Mouse (Mus musculus) MEL (cell line): ENCODE results near the gene Tmem165. TPM values are rescaled to one million over a fixed set of nuclear protein-coding genes. Genes with fewer than 3 reads are reported as not detected.

ENCODE experiments used
- DNase-seq: peaks from one replicate; pipeline ENCODE4 v3.0.0; 2011; ENCODE audit warnings: low read depth, low spot score
- H3K27ac ChIP-seq: 2 replicates; pipeline ENCODE4 v1.5.1; 2012; ENCODE audit warnings: low read depth, mild to moderate bottlenecking, control low read depth, low read length, moderate library complexity; ENCODE audit not compliant: control insufficient read depth
- H3K27me3 ChIP-seq, 2 experiments: fragments of 150-350 bp in 1 of 2; sonication (generic) in 1 of 2; 2 replicates each; pipeline ENCODE4 v1.6.1; 2012; ENCODE audit warnings: low read length in 2 of 2, mild to moderate bottlenecking in 2 of 2, improper control_type of control experiment in 1 of 2, moderate library complexity in 1 of 2; ENCODE audit not compliant: insufficient read depth in 2 of 2, control insufficient read depth in 1 of 2
- H3K36me3 ChIP-seq, 2 experiments: 2 replicates each; pipeline ENCODE4 v1.6.1; 2012 to 2014; ENCODE audit warnings: low read length in 2 of 2, improper control_type of control experiment in 1 of 2, inconsistent platforms in 1 of 2, mild to moderate bottlenecking in 1 of 2; ENCODE audit not compliant: insufficient read depth in 2 of 2, control insufficient read depth in 1 of 2
- H3K4me1 ChIP-seq, 2 experiments: fragments of 150-350 bp in 1 of 2; sonication (generic) in 1 of 2; 2 replicates each; pipeline ENCODE4 v1.6.1; 2012; ENCODE audit warnings: low read length in 2 of 2, improper control_type of control experiment in 1 of 2, mild to moderate bottlenecking in 1 of 2; ENCODE audit not compliant: insufficient read depth in 2 of 2, control insufficient read depth in 1 of 2
- H3K4me3 ChIP-seq, 2 experiments: fragments of 150-350 bp in 1 of 2; sonication (generic) in 1 of 2; 2 replicates each; pipeline ENCODE4 v1.5.1; 2012; ENCODE audit warnings: low read depth in 2 of 2, low read length in 2 of 2, mild to moderate bottlenecking in 2 of 2, moderate library complexity in 2 of 2, control low read depth in 1 of 2, improper control_type of control experiment in 1 of 2; ENCODE audit not compliant: control insufficient read depth in 1 of 2, insufficient read depth in 1 of 2
- H3K79me2 ChIP-seq: 2 replicates; pipeline ENCODE4 v1.6.1; 2012; ENCODE audit warnings: mild to moderate bottlenecking, low read length, moderate library complexity; ENCODE audit not compliant: control insufficient read depth, poor library complexity, insufficient read depth
- H3K9ac ChIP-seq: 2 replicates; pipeline ENCODE4 v1.6.1; 2012; ENCODE audit warnings: low read depth, mild to moderate bottlenecking, control low read depth, low read length, moderate library complexity; ENCODE audit not compliant: control insufficient read depth, poor library complexity, severe bottlenecking
- H3K9me3 ChIP-seq: fragments of 150-350 bp; sonication (generic); replicated peaks from 2 replicates; pipeline ENCODE4 v1.6.1; 2012; ENCODE audit warnings: mild to moderate bottlenecking, low read length, improper control_type of control experiment, moderate library complexity; ENCODE audit not compliant: insufficient read depth
- BHLHE40 ChIP-seq: IDR thresholded peaks from 2 replicates; pipeline ENCODE4 v1.6.1; 2012; ENCODE audit warnings: low read depth, mild to moderate bottlenecking, inconsistent platforms, low read length, improper control_type of control experiment, borderline replicate concordance
- CHD1 ChIP-seq: IDR thresholded peaks from 2 replicates; pipeline ENCODE4 v1.6.1; 2012; ENCODE audit warnings: low read depth, mild to moderate bottlenecking, inconsistent platforms, low read length, improper control_type of control experiment
- CHD2 ChIP-seq: IDR thresholded peaks from 2 replicates; pipeline ENCODE4 v1.6.1; 2011; ENCODE audit warnings: low read length, improper control_type of control experiment
- GABPA ChIP-seq: IDR thresholded peaks from 2 replicates; pipeline ENCODE4 v1.6.1; 2012; ENCODE audit warnings: low read depth, mild to moderate bottlenecking, inconsistent platforms, low read length, improper control_type of control experiment, moderate library complexity
- MAFK ChIP-seq: IDR thresholded peaks from 2 replicates; pipeline ENCODE4 v1.6.1; 2011; ENCODE audit warnings: low read depth, mild to moderate bottlenecking, low read length, improper control_type of control experiment, borderline replicate concordance
- MAZ ChIP-seq: IDR thresholded peaks from 2 replicates; pipeline ENCODE4 v1.6.1; 2012; ENCODE audit warnings: low read depth, mild to moderate bottlenecking, inconsistent platforms, low read length, improper control_type of control experiment
- MEF2A ChIP-seq: IDR thresholded peaks from 2 replicates; pipeline ENCODE4 v1.6.1; 2014; ENCODE audit warnings: low read depth, mild to moderate bottlenecking, inconsistent platforms, low read length, improper control_type of control experiment; ENCODE audit not compliant: poor library complexity, insufficient replicate concordance, severe bottlenecking; ENCODE audit errors: extremely low read depth
- MXI1 ChIP-seq: IDR thresholded peaks from 2 replicates; pipeline ENCODE4 v1.6.1; 2011; ENCODE audit warnings: mild to moderate bottlenecking, low read depth, low read length, improper control_type of control experiment
- MYB ChIP-seq: IDR thresholded peaks from 2 replicates; pipeline ENCODE4 v1.6.1; 2011; ENCODE audit warnings: mild to moderate bottlenecking, low read depth, low read length, improper control_type of control experiment
- MYC ChIP-seq: IDR thresholded peaks from 2 replicates; pipeline ENCODE4 v1.6.1; 2011; ENCODE audit warnings: low read depth, mild to moderate bottlenecking, low read length, improper control_type of control experiment, moderate library complexity
- NRF1 ChIP-seq: IDR thresholded peaks from 2 replicates; pipeline ENCODE4 v1.6.1; 2014; ENCODE audit warnings: low read depth, mild to moderate bottlenecking, inconsistent platforms, low read length, improper control_type of control experiment, moderate library complexity; ENCODE audit not compliant: poor library complexity, insufficient read depth, severe bottlenecking
- POLR2A ChIP-seq, 2 experiments: IDR thresholded peaks; 2 replicates each; pipeline ENCODE4 v1.6.1; 2011 to 2012; ENCODE audit warnings: low read length in 2 of 2, mild to moderate bottlenecking in 2 of 2, control low read depth in 1 of 2, improper control_type of control experiment in 1 of 2, low read depth in 1 of 2, moderate library complexity in 1 of 2; ENCODE audit not compliant: control insufficient read depth in 1 of 2, insufficient read depth in 1 of 2, poor library complexity in 1 of 2
- POLR2AphosphoS2 ChIP-seq: IDR thresholded peaks from 2 replicates; pipeline ENCODE4 v1.6.1; 2011; ENCODE audit warnings: low read length, improper control_type of control experiment
- POLR2AphosphoS5 ChIP-seq: IDR thresholded peaks from 2 replicates; pipeline ENCODE4 v1.6.1; 2012; ENCODE audit warnings: low read depth, borderline replicate concordance, mild to moderate bottlenecking, inconsistent platforms, low read length, moderate library complexity, mixed read lengths
- RAD21 ChIP-seq: IDR thresholded peaks from 2 replicates; pipeline ENCODE4 v1.6.1; 2011; ENCODE audit warnings: mild to moderate bottlenecking, low read depth, low read length, improper control_type of control experiment
- RCOR1 ChIP-seq: IDR thresholded peaks from 2 replicates; pipeline ENCODE4 v1.6.1; 2012; ENCODE audit warnings: low read depth, mild to moderate bottlenecking, inconsistent platforms, low read length, improper control_type of control experiment
- SIN3A ChIP-seq: IDR thresholded peaks from 2 replicates; pipeline ENCODE4 v1.6.1; 2012; ENCODE audit warnings: low read length, improper control_type of control experiment, inconsistent platforms
- SMC3 ChIP-seq: IDR thresholded peaks from 2 replicates; pipeline ENCODE4 v1.6.1; 2011; ENCODE audit warnings: low read depth, low read length, improper control_type of control experiment
- TAL1 ChIP-seq: IDR thresholded peaks from 2 replicates; pipeline ENCODE4 v1.6.1; 2012; ENCODE audit warnings: mild to moderate bottlenecking, inconsistent platforms, low read length, moderate library complexity, mixed read lengths
- USF1 ChIP-seq: IDR thresholded peaks from 2 replicates; pipeline ENCODE4 v1.6.1; 2014; ENCODE audit warnings: low read depth, mild to moderate bottlenecking, inconsistent platforms, low read length, improper control_type of control experiment, moderate library complexity
- ZMIZ1 ChIP-seq: IDR thresholded peaks from 2 replicates; pipeline ENCODE4 v1.6.1; 2012; ENCODE audit warnings: low read depth, mild to moderate bottlenecking, inconsistent platforms, low read length, improper control_type of control experiment, moderate library complexity
- ZNF384 ChIP-seq: IDR thresholded peaks from 2 replicates; pipeline ENCODE4 v1.6.1; 2012; ENCODE audit warnings: low read depth, mild to moderate bottlenecking, inconsistent platforms, low read length, improper control_type of control experiment
- polyA plus RNA-seq, 2 experiments: library from polyadenylated mRNA; stranded (reverse) in 1 of 2; unstranded in 1 of 2; fragments of >175 nt in 1 of 2; fragments of >200 nt in 1 of 2; gene quantifications; 2 replicates each; pipeline versions ENCODE4 v1.2.1 to v1.2.4; 2012; ENCODE audit warnings: low replicate concordance in 2 of 2, low read depth in 1 of 2; ENCODE audit not compliant: insufficient read length in 2 of 2, insufficient read depth in 1 of 2, missing spikeins in 1 of 2
- total RNA-seq: library from RNA; depleted of rRNA; stranded (reverse); fragments of 300-350 nt; gene quantifications from 2 replicates; pipeline ENCODE4 v1.2.3, GENCODE M21; 2012

The Tmem165 gene
- total and polyA plus RNA-seq, 3 experiments: 66.5 to 154 (median 73.0) TPM

- TF ChIP-seq RCOR1 (no peak), ZMIZ1 (no peak), NRF1 (no peak), CHD2 (no peak), MAZ (no peak), POLR2A (IDR thresholded peaks at IDR 0.05; ENCODE audit: control insufficient read depth in 1 of 2, insufficient read depth in 1 of 2, low read depth in 1 of 2, low read length in 2 of 2, poor library complexity in 1 of 2) (no peak), POLR2AphosphoS2 (no peak), BHLHE40 (no peak), MXI1 (no peak), RAD21 (no peak), SMC3 (no peak), MYC (no peak), GABPA (no peak)
- Histone ChIP-seq H3K27ac (no peak overlapping the region), H3K4me3 (no peak overlapping the region), H3K4me1 (peaks cover 7 to 24% of the 10 kb centered on the region in 2 experiments; a peak in 3 of 4 replicates), H3K36me3 (peaks cover 0 to 36% of the 10 kb centered on the region in 2 experiments; a peak in 2 of 4 replicates), H3K9ac (no peak overlapping the region), H3K27me3 (no peaks in the 10 kb centered on the region), H3K9me3 (no peaks in the 10 kb centered on the region), H3K79me2 (peaks cover 8% of the 10 kb centered on the region)
- no peak for DNase-seq
These were observed 47.4 kb upstream of the Tmem165 start for GRCm38 (mm10) chr5:76136271-76136670.

DNA sequence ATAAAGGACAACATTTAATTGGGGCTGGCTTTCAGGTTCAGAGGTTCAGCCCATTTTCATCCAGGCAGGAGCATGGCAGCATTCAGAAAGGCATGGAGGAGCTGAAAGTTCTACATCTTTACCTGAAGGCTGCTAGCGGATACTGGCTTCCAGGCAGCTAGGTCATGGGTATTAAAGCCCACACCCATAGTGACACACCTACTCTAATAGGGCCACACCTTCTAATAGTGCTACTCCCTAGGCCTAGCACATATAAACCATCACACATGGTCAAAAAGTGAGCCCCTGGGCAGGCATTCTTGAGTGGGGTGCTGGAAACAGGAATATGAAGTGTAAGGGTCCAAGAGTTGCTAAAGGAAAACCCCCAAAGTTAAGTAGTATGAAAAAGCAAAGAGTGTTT is 46.1 kb upstream of the Tmem165 start:
- H3K79me2 ChIP-seq: peaks cover 10% of the 10 kb centered on the region
- peaks cover 0 to 35% of the 10 kb centered on the region in 2 experiments; a peak in 2 of 4 replicates for H3K36me3 ChIP-seq
- no peak overlapping the region for H3K9ac ChIP-seq
- no peak overlapping the region for H3K4me3 ChIP-seq
- no peak for TF ChIP-seq GABPA
- no peak for TF ChIP-seq RAD21
- TF ChIP-seq MYB: no peak
- no peak for TF ChIP-seq MEF2A
- TF ChIP-seq CHD2: no peak
- no peak for TF ChIP-seq RCOR1
- TF ChIP-seq ZNF384: no peak
- no peak for TF ChIP-seq CHD1
- TF ChIP-seq TAL1: no peak
- TF ChIP-seq POLR2AphosphoS5: no peak
- no peak for TF ChIP-seq POLR2AphosphoS2
- TF ChIP-seq SIN3A: no peak
- TF ChIP-seq USF1: no peak
- no peak for TF ChIP-seq MAFK
- peaks cover 7 to 25% of the 10 kb centered on the region in 2 experiments; a peak in 3 of 4 replicates for H3K4me1 ChIP-seq
- H3K27me3 ChIP-seq: no peaks in the 10 kb centered on the region
- no peak for DNase-seq
- H3K9me3 ChIP-seq: no peaks in the 10 kb centered on the region
- H3K27ac ChIP-seq: peak overlapping the region; percentile 79
